In the genomic region with DNA sequence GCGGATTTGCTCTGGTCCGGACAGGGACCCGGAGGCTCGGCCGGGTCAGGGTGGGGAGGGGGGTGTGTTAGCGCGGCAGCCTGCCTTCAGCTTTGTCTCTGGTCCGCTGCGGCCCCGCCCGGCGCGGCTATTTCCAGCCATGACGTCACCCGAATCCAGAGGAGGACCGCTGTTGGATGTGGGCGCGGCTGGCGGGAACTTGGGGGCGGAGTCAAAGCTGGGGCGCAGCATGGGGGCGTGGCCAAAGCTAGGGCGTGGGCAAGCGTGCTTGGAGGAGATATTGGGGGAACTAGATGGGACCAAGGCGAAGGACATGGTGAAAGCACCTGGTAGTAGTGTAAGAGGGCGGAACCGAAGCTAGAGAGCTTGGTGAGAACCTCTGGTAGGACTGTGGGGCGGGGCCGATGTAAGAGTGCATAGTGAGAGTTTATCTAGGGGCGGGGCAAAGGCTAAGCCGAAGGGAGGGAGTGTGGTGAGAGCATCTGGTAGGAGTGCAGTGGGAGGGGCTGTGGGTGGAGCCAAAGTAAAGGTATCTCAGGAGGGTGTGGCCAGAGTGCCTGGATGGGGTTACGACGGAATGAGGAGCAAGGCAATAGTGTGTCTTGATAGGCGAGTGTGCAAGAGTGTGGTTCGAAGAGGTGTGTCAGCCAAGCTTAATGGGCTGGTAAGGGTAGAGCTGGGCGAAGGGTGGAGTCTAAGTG, we compare ENCODE assay signal across 8 mouse cellular contexts. TPM values are rescaled to one million over a fixed set of nuclear protein-coding genes. Genes with fewer than 3 reads are reported as not detected.
DNase-seq lines count a peak whose midpoint lies in the region; ATAC-seq and TF ChIP-seq lines count a peak whose summit lies in the region.

No protein-coding gene starts in this region.

- in situ Hi-C loops in Patski (cut with MboI; ENCODE audit: low pct_unique_long_range_greater_than_20kb): no loop called here

- no peaks in the 10 kb centered on the region for H3K9me3 ChIP-seq in hindbrain, embryonic 14.5 days (ENCODE audit: control insufficient read depth, low read length)

- H3K27ac ChIP-seq in hindbrain, embryonic 14.5 days: peak overlapping the region; percentile 96

- TF ChIP-seq CTCF in Patski (IDR thresholded peaks at IDR 0.05): no peak

- H3K9ac ChIP-seq in hindbrain, embryonic 14.5 days: peak overlapping the region; percentile 97

- WGBS in hindbrain, embryonic 14.5 days: 1% methylated on average over 36 of the region's 36 CpGs

- H3K27me3 ChIP-seq in Patski: no peaks in the 10 kb centered on the region
- no peaks in the 10 kb centered on the region; the same call in 1 of the 2 replicates for H3K27me3 ChIP-seq in hindbrain, embryonic 14.5 days (ENCODE audit: control insufficient read depth, insufficient read depth, low read length)

- H3K36me3 ChIP-seq in hindbrain, embryonic 14.5 days (replicated peaks; ENCODE audit: control insufficient read depth, insufficient read depth): peaks cover 25% of the 10 kb centered on the region

- CTCF ChIA-PET in Patski (lab: Charles Lee): interaction anchor here (1.7 kb wide), 1 partner anchor 49 kb away, joined by 3 read pairs; no protein-coding TSS in a partner anchor

- H3K4me2 ChIP-seq in hindbrain, embryonic 14.5 days (replicated peaks): peak overlapping the region; percentile 70

- peaks cover 29% of the 10 kb centered on the region for H3K4me1 ChIP-seq in hindbrain, embryonic 14.5 days (replicated peaks; ENCODE audit: control insufficient read depth, insufficient read depth, low read length)

- peak; percentile 60 for DNase-seq in Patski (ENCODE audit: low read depth, low spot score)
- DNase-seq in cerebellum, postnatal 14 days: peak; percentile 83 to 90
- peak; percentile 87 to 88 for DNase-seq in frontal cortex, postnatal 14 days (ENCODE audit: low spot score in 2 of 2)
- peak; percentile 92 for DNase-seq in hindbrain, embryonic 14.5 days (ENCODE audit: low spot score)
- peak; percentile 86 to 88 for DNase-seq in layer of hippocampus, postnatal 36 days
- peak; percentile 99 for DNase-seq in lung, postnatal 36 days
- DNase-seq in retina, postnatal 1 day: peak; percentile 94
- peak; percentile 97 to 98 for DNase-seq in urinary bladder, adult 18-20 months (ENCODE audit: low spot score in 2 of 2)

- POLR2A ChIA-PET in Patski (lab: Charles Lee): no interaction called here

- peak overlapping the region; percentile 92 for H3K4me3 ChIP-seq in hindbrain, embryonic 14.5 days (replicated peaks; ENCODE audit: low read length)

- ATAC-seq in Patski: peak; percentile 78
- ATAC-seq in hindbrain, embryonic 14.5 days (ENCODE audit: low FRiP score): peak; percentile 81

RNA-seq across cellular contexts. Expression of gene Klf11, which starts 0.7 kb away (rescaled TPM):
- polyA plus RNA-seq in Patski (2021): 10.1 TPM
- polyA plus RNA-seq in hindbrain, embryonic 14.5 days (2014; fragmentation: Nextera tagmentation; extraction: Ambion mirVana): 17.2 and 17.9 TPM in 2 replicates
- total RNA-seq in layer of hippocampus, postnatal 36 days (2021): 1 to 10 TPM; 3.4 to 3.9 TPM

RNA-seq across cellular contexts. Expression of gene Cys1, which starts 29.8 kb away (rescaled TPM):
- 116 TPM for polyA plus RNA-seq in Patski (2021)
- 2.3 and 2.6 TPM in 2 replicates for polyA plus RNA-seq in hindbrain, embryonic 14.5 days (2014; fragmentation: Nextera tagmentation; extraction: Ambion mirVana)
- 10 to 100 TPM; 30.9 to 39.8 TPM for total RNA-seq in layer of hippocampus, postnatal 36 days (2021)

RNA-seq across cellular contexts. Expression of gene Rrm2, which starts 56.2 kb away (rescaled TPM):
- 129 TPM for polyA plus RNA-seq in Patski (2021)
- polyA plus RNA-seq in hindbrain, embryonic 14.5 days (2014; fragmentation: Nextera tagmentation; extraction: Ambion mirVana): 42.8 and 52.5 TPM in 2 replicates
- total RNA-seq in layer of hippocampus, postnatal 36 days (2021): 1 to 10 TPM; 2.5 to 3.1 TPM

Comparison
In these comparisons a context has a peak if more than half of its experiments do, and no peak if none do; other contexts are left out.
1. Peak in every context shown above with its lines: DNase-seq, ATAC-seq, H3K4me3 ChIP-seq and H3K27ac ChIP-seq.
2. RNA of gene Cys1, which starts 29.8 kb away (polyA plus RNA-seq): 116 TPM in Patski (single experiment); 2.3 to 2.6 TPM in hindbrain, embryonic 14.5 days; every median in the first group is over 10 times any median in the second.